Mouse (Mus musculus) limb, embryonic 15.5 days (tissue): ENCODE results near the gene Tmem232. TPM values are rescaled to one million over a fixed set of nuclear protein-coding genes. Genes with fewer than 3 reads are reported as not detected.
"Not testable (repeated sequence)": the region's sequence is repeated elsewhere in the genome, so short reads cannot be mapped to it uniquely, and the experiment has no call there.

Experiments used
- ATAC-seq: fragments of 200-750 bp; cut with Nextera tagmentation; 2 replicates; pipeline ENCODE4 v1.8.0; 2017; ENCODE audit warnings: low read depth, moderate TSS enrichment; ENCODE audit not compliant: insufficient number of reproducible peaks, low FRiP score, low TSS enrichment
- H3K27ac ChIP-seq: fragments of 300-500 bp; sonication (generic); 2 replicates; pipeline ENCODE4 v1.5.1; 2015; ENCODE audit warnings: moderate library complexity, mild to moderate bottlenecking, inconsistent platforms
- H3K27me3 ChIP-seq: fragments of 300-500 bp; sonication (generic); 2 replicates; pipeline ENCODE4 v1.6.1; 2015; ENCODE audit warnings: inconsistent platforms
- H3K36me3 ChIP-seq: fragments of 300-500 bp; sonication (generic); 2 replicates; pipeline ENCODE4 v1.6.1; 2015; ENCODE audit warnings: inconsistent platforms
- H3K4me1 ChIP-seq: fragments of 300-500 bp; sonication (generic); 2 replicates; pipeline ENCODE4 v1.6.1; 2015; ENCODE audit warnings: inconsistent platforms
- H3K4me2 ChIP-seq: fragments of 300-500 bp; sonication (generic); 2 replicates; pipeline ENCODE4 v1.6.1; 2015; ENCODE audit warnings: mild to moderate bottlenecking, inconsistent platforms
- H3K4me3 ChIP-seq: fragments of 300-500 bp; sonication (generic); 2 replicates; pipeline ENCODE4 v1.5.1; 2015; ENCODE audit warnings: mild to moderate bottlenecking, inconsistent platforms
- H3K9ac ChIP-seq: fragments of 300-500 bp; sonication (generic); 2 replicates; pipeline ENCODE4 v1.6.1; 2015; ENCODE audit warnings: inconsistent platforms
- H3K9me3 ChIP-seq: fragments of 300-500 bp; sonication (generic); 2 replicates; pipeline ENCODE4 v1.6.1; 2016; ENCODE audit warnings: inconsistent platforms
- WGBS: fragments of 180-500 bp; shearing (Covaris S2); methylation state at CpG from one replicate; pipeline ENCODE4 v1.1.7; 2015; 5-methylcytosine and 5-hydroxymethylcytosine counted together
- polyA plus RNA-seq: library from polyadenylated mRNA; unstranded; fragments of >200 nt; fragmentation: Nextera tagmentation; extraction: Ambion mirVana; gene quantifications from 2 replicates; pipeline ENCODE4 v1.2.1, GENCODE M21; 2015

The Tmem232 gene
- polyA plus RNA-seq, 1 experiment from 2014 or later: 0.10 TPM

GRCm38 (mm10) chr17:65484654-65485053, 55.9 kb downstream of the Tmem232 start:
- H3K4me3 ChIP-seq: no peak overlapping the region
- no peaks in the 10 kb centered on the region for H3K9me3 ChIP-seq
- H3K36me3 ChIP-seq: no peaks in the 10 kb centered on the region
- no peaks in the 10 kb centered on the region for H3K27me3 ChIP-seq
- ATAC-seq: no peak
- H3K27ac ChIP-seq: no peak overlapping the region
- peak overlapping the region; percentile 19; the same call in 1 of the 2 replicates for H3K4me2 ChIP-seq
- WGBS: 26% methylated on average over 10 of the region's 10 CpGs
- peaks cover 4% of the 10 kb centered on the region; the same call in 1 of the 2 replicates for H3K4me1 ChIP-seq
- no peak overlapping the region for H3K9ac ChIP-seq

- WGBS: 91% methylated on average over 10 of the region's 10 CpGs
- no peak for ATAC-seq
- no peak overlapping the region for H3K9ac ChIP-seq
Measured at GRCm38 (mm10) chr17:65476747-65477146, 63.8 kb downstream of the Tmem232 start.

GRCm38 (mm10) chr17:65450818-65451217, 89.8 kb downstream of the Tmem232 start:
- Histone ChIP-seq H3K9me3 (no peaks in the 10 kb centered on the region), H3K36me3 (no peaks in the 10 kb centered on the region), H3K9ac (no peak overlapping the region), H3K4me3 (no peak overlapping the region), H3K27ac (no peak overlapping the region), H3K4me1 (no peaks in the 10 kb centered on the region), H3K27me3 (no peaks in the 10 kb centered on the region), H3K4me2 (no peak overlapping the region)
- no peak for ATAC-seq

More at GRCm38 (mm10) chr17:65476747-65477146, 63.8 kb downstream of the Tmem232 start:
- H3K27me3 ChIP-seq: no peaks in the 10 kb centered on the region
- no peak overlapping the region for H3K4me2 ChIP-seq
- H3K4me3 ChIP-seq: no peak overlapping the region
- no peaks in the 10 kb centered on the region for H3K4me1 ChIP-seq
- H3K36me3 ChIP-seq: no peaks in the 10 kb centered on the region
- no peaks in the 10 kb centered on the region for H3K9me3 ChIP-seq
- no peak overlapping the region for H3K27ac ChIP-seq

- WGBS: 79% methylated on average over 12 of the region's 12 CpGs
- not testable (repeated sequence) for ATAC-seq, H3K4me1 ChIP-seq, H3K27me3 ChIP-seq, H3K4me3 ChIP-seq, H3K9ac ChIP-seq, H3K27ac ChIP-seq, H3K9me3 ChIP-seq, H3K36me3 ChIP-seq, H3K4me2 ChIP-seq
Measured at GRCm38 (mm10) chr17:65437906-65438305, 102.7 kb downstream of the Tmem232 start.

GRCm38 (mm10) chr17:65419124-65419523, 121.5 kb downstream of the Tmem232 start:
- H3K9ac ChIP-seq: no peak overlapping the region
- no peak overlapping the region for H3K27ac ChIP-seq
- no peaks in the 10 kb centered on the region for H3K9me3 ChIP-seq
- no peak overlapping the region for H3K4me3 ChIP-seq
- no peak for ATAC-seq
- no peak overlapping the region for H3K4me2 ChIP-seq
- no peaks in the 10 kb centered on the region for H3K4me1 ChIP-seq
- no peaks in the 10 kb centered on the region for H3K27me3 ChIP-seq
- no peaks in the 10 kb centered on the region for H3K36me3 ChIP-seq

GRCm38 (mm10) chr17:65405309-65405708, 135.3 kb downstream of the Tmem232 start:
- Histone ChIP-seq H3K36me3 (no peaks in the 10 kb centered on the region), H3K27ac (no peak overlapping the region), H3K9ac (no peak overlapping the region), H3K4me2 (no peak overlapping the region), H3K4me3 (no peak overlapping the region), H3K4me1 (no peaks in the 10 kb centered on the region), H3K9me3 (no peaks in the 10 kb centered on the region), H3K27me3 (no peaks in the 10 kb centered on the region)
- no peak for ATAC-seq
- 71% methylated on average over 9 of the region's 9 CpGs for WGBS

GRCm38 (mm10) chr17:65400914-65401313, 139.7 kb downstream of the Tmem232 start:
- Histone ChIP-seq H3K4me3 (no peak overlapping the region), H3K4me1 (no peaks in the 10 kb centered on the region), H3K27me3 (no peaks in the 10 kb centered on the region), H3K4me2 (no peak overlapping the region), H3K9ac (no peak overlapping the region), H3K9me3 (no peaks in the 10 kb centered on the region), H3K27ac (no peak overlapping the region), H3K36me3 (no peaks in the 10 kb centered on the region)
- peak; percentile 55; the same call in 1 of the 2 replicates for ATAC-seq
- 41% methylated on average over 1 of the region's 1 CpGs for WGBS

- WGBS: 80% methylated on average over 9 of the region's 9 CpGs
Measured at GRCm38 (mm10) chr17:65384411-65384962, 156.1 kb downstream of the Tmem232 start.

GRCm38 (mm10) chr17:65370034-65370780, 170.4 kb downstream of the Tmem232 start:
- Histone ChIP-seq H3K4me1 (no peaks in the 10 kb centered on the region), H3K9me3 (no peaks in the 10 kb centered on the region), H3K9ac (no peak overlapping the region), H3K4me3 (no peak overlapping the region), H3K36me3 (no peaks in the 10 kb centered on the region), H3K4me2 (no peak overlapping the region), H3K27ac (no peak overlapping the region), H3K27me3 (no peaks in the 10 kb centered on the region)
- ATAC-seq: no peak
- whole genome bisulfite sequencing: 28% methylated on average over 7 of the region's 7 CpGs

More at GRCm38 (mm10) chr17:65384411-65384962, 156.1 kb downstream of the Tmem232 start:
- H3K9me3 ChIP-seq: no peaks in the 10 kb centered on the region
- ATAC-seq: no peak
- H3K4me2 ChIP-seq: no peak overlapping the region
- no peak overlapping the region for H3K9ac ChIP-seq
- H3K4me1 ChIP-seq: no peaks in the 10 kb centered on the region
- H3K36me3 ChIP-seq: no peaks in the 10 kb centered on the region
- H3K4me3 ChIP-seq: no peak overlapping the region
- H3K27ac ChIP-seq: no peak overlapping the region
- no peaks in the 10 kb centered on the region for H3K27me3 ChIP-seq

- H3K4me1 ChIP-seq: no peaks in the 10 kb centered on the region
- no peaks in the 10 kb centered on the region for H3K9me3 ChIP-seq
- no peak overlapping the region for H3K9ac ChIP-seq
- no peak overlapping the region for H3K4me3 ChIP-seq
- ATAC-seq: no peak
- no peaks in the 10 kb centered on the region for H3K36me3 ChIP-seq
- H3K27ac ChIP-seq: no peak overlapping the region
- no peaks in the 10 kb centered on the region for H3K27me3 ChIP-seq
- 53% methylated on average over 3 of the region's 3 CpGs for WGBS
- H3K4me2 ChIP-seq: no peak overlapping the region
Measured at GRCm38 (mm10) chr17:65365535-65366254, 174.9 kb downstream of the Tmem232 start.

- Histone ChIP-seq H3K27me3 (no peaks in the 10 kb centered on the region), H3K9me3 (no peaks in the 10 kb centered on the region), H3K4me3 (no peak overlapping the region), H3K27ac (no peak overlapping the region), H3K4me2 (no peak overlapping the region), H3K4me1 (no peaks in the 10 kb centered on the region), H3K36me3 (no peaks in the 10 kb centered on the region), H3K9ac (no peak overlapping the region)
- 85% methylated on average over 8 of the region's 8 CpGs for WGBS
- no peak for ATAC-seq
Measured at GRCm38 (mm10) chr17:65351836-65352235, 188.7 kb downstream of the Tmem232 start.

GRCm38 (mm10) chr17:65340016-65340415, 200.6 kb downstream of the Tmem232 start:
- H3K27me3 ChIP-seq: no peaks in the 10 kb centered on the region
- ATAC-seq: no peak
- H3K27ac ChIP-seq: no peak overlapping the region
- no peak overlapping the region for H3K4me3 ChIP-seq
- H3K4me2 ChIP-seq: no peak overlapping the region
- no peak overlapping the region for H3K9ac ChIP-seq
- H3K9me3 ChIP-seq: no peaks in the 10 kb centered on the region
- H3K4me1 ChIP-seq: no peaks in the 10 kb centered on the region
- H3K36me3 ChIP-seq: no peaks in the 10 kb centered on the region
- 55% methylated on average over 4 of the region's 4 CpGs for WGBS
